In the genomic region with DNA sequence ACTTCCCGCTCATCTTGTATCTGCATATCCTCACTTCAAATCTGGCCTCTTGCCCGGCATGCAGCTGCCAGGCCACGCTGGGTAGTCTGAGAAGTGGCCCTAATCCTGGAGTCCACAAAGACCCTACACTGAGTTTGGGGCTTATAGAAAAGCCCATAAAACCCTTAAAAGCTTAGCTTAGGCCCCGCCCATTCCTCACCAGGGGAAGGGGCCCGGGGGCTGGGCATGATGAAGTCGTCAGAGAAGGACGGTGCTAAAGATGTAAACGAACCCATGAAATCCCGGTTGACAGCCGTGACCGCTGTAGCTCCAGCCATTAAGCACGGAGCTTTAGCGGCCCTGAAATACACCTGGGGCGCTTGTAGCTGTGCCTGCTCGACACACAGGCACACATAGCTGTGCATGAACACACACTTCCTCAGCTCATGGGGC, we compare ENCODE assay signal across 16 mouse cellular contexts. TPM values are rescaled to one million over a fixed set of nuclear protein-coding genes. Genes with fewer than 3 reads are reported as not detected.
A peak's percentile ranks its signal among the peaks of the same experiment; 100 is the strongest.
DNase-seq lines count a peak whose midpoint lies in the region; ATAC-seq and TF ChIP-seq lines count a peak whose summit lies in the region.
"Had no signal": no experiment of that assay in that cellular context is flagged by ENCODE, and none has a peak within 500 bp of the region (broad histone marks: within the 10 kb centered on the region; RNA-seq: fewer than 3 reads in every experiment).

No protein-coding gene starts in this region.

- no peaks in the 10 kb centered on the region for H3K9me3 ChIP-seq in lung, embryonic 14.5 days (ENCODE audit: low read depth, low read length)
- no peaks in the 10 kb centered on the region for H3K9me3 ChIP-seq in embryonic facial prominence, embryonic 13.5 days
- no peaks in the 10 kb centered on the region for H3K9me3 ChIP-seq in hindbrain, postnatal 0 days (ENCODE audit: low read length)
- no peaks in the 10 kb centered on the region for H3K9me3 ChIP-seq in midbrain, embryonic 15.5 days
- H3K9me3 ChIP-seq: liver, embryonic 13.5 days had no signal

- H3K9ac ChIP-seq in lung, embryonic 14.5 days, result no peak overlapping the region
- 0 out of 2 replicates have a peak overlapping the region, but pooled peaks have one; percentile 2 for H3K9ac ChIP-seq in embryonic facial prominence, embryonic 13.5 days
- H3K9ac ChIP-seq in hindbrain, postnatal 0 days (replicated peaks; ENCODE audit: low read length), result no peak overlapping the region
- H3K9ac ChIP-seq in midbrain, embryonic 15.5 days, result no peak overlapping the region
- H3K9ac ChIP-seq: liver, embryonic 13.5 days had no signal

- peaks cover 61% of the 10 kb centered on the region for H3K27me3 ChIP-seq in lung, embryonic 14.5 days (ENCODE audit: insufficient read depth, low read length)
- H3K27me3 ChIP-seq in embryonic facial prominence, embryonic 13.5 days, result peaks cover 76% of the 10 kb centered on the region
- H3K27me3 ChIP-seq in hindbrain, postnatal 0 days (ENCODE audit: insufficient read depth, low read length), result 0 out of 2 replicates have a peak, but pooled peaks cover 2% of the 10 kb centered on the region
- H3K27me3 ChIP-seq in midbrain, embryonic 15.5 days (replicated peaks), result peaks cover 46% of the 10 kb centered on the region

- peak; percentile 73 for DNase-seq in lung, embryonic 14.5 days
- no peak for DNase-seq in lung, postnatal 25 days (ENCODE audit: low spot score)
- DNase-seq in hindbrain, postnatal 0 days (ENCODE audit: low spot score), result peak; percentile 56
- no peak for DNase-seq in left cerebral cortex, postnatal 14 days (ENCODE audit: low spot score in 2 of 2)
- DNase-seq in adrenal gland, postnatal 36 days, result no peak
- DNase-seq: adrenal gland, postnatal 10 days; cerebellum, adult 11-12 months; liver, embryonic 13.5 days; right cerebral cortex, postnatal 4 days had no signal

- H3K36me3 ChIP-seq in lung, embryonic 14.5 days (ENCODE audit: insufficient read depth), result no peaks in the 10 kb centered on the region
- H3K36me3 ChIP-seq in embryonic facial prominence, embryonic 13.5 days, result no peaks in the 10 kb centered on the region
- H3K36me3 ChIP-seq in hindbrain, postnatal 0 days (ENCODE audit: insufficient read depth, low read length), result no peaks in the 10 kb centered on the region
- H3K36me3 ChIP-seq in midbrain, embryonic 15.5 days (replicated peaks), result no peaks in the 10 kb centered on the region
- H3K36me3 ChIP-seq: liver, embryonic 13.5 days had no signal

- no peak overlapping the region for H3K4me3 ChIP-seq in lung, embryonic 14.5 days (ENCODE audit: low read depth, low read length)
- no peak overlapping the region for H3K4me3 ChIP-seq in embryonic facial prominence, embryonic 13.5 days
- H3K4me3 ChIP-seq in hindbrain, postnatal 0 days (ENCODE audit: low read length), result no peak overlapping the region
- no peak overlapping the region for H3K4me3 ChIP-seq in midbrain, embryonic 15.5 days
- H3K4me3 ChIP-seq: liver, embryonic 13.5 days had no signal

- WGBS in lung, embryonic 14.5 days, result 16% methylated on average over 15 of the region's 15 CpGs
- WGBS in embryonic facial prominence, embryonic 13.5 days, result 12% methylated on average over 15 of the region's 15 CpGs
- 22% methylated on average over 15 of the region's 15 CpGs for WGBS in hindbrain, postnatal 0 days
- WGBS in midbrain, embryonic 15.5 days, result 14% methylated on average over 15 of the region's 15 CpGs

- ATAC-seq in lung, embryonic 14.5 days (ENCODE audit: insufficient read depth), result no peak
- peak; percentile 59 for ATAC-seq in embryonic facial prominence, embryonic 13.5 days (ENCODE audit: insufficient number of reproducible peaks, insufficient read depth, low FRiP score, low TSS enrichment, low read depth)
- ATAC-seq in hindbrain, postnatal 0 days, result no peak
- ATAC-seq in midbrain, embryonic 15.5 days (replicated peaks), result peak; percentile 73
- ATAC-seq: Patski had no signal

- intact Hi-C loops in left cerebral cortex, postnatal 14 days (cut with DNase I), result no loop called here

- no peak for TF ChIP-seq CTCF in lung, embryonic 14.5 days (IDR thresholded peaks at IDR 0.05; ENCODE audit: low read depth)
- TF ChIP-seq CTCF in hindbrain, postnatal 0 days (IDR thresholded peaks at IDR 0.05; ENCODE audit: low read depth), result no peak

- H3K4me2 ChIP-seq in lung, embryonic 14.5 days, result no peak overlapping the region
- H3K4me2 ChIP-seq in embryonic facial prominence, embryonic 13.5 days, result peak overlapping the region; percentile 20; the same call in 1 of the 2 replicates
- H3K4me2 ChIP-seq in hindbrain, postnatal 0 days (ENCODE audit: low read depth, low read length), result no peak overlapping the region
- no peak overlapping the region for H3K4me2 ChIP-seq in midbrain, embryonic 15.5 days
- H3K4me2 ChIP-seq: liver, embryonic 13.5 days had no signal

- H3K27ac ChIP-seq in lung, embryonic 14.5 days (ENCODE audit: low read depth), result no peak overlapping the region
- H3K27ac ChIP-seq in embryonic facial prominence, embryonic 13.5 days, result no peak overlapping the region
- H3K27ac ChIP-seq in hindbrain, postnatal 0 days, result no peak overlapping the region
- no peak overlapping the region; the same call in 1 of the 2 replicates for H3K27ac ChIP-seq in midbrain, embryonic 15.5 days
- H3K27ac ChIP-seq: kidney, postnatal 0 days; liver, embryonic 13.5 days; stomach, postnatal 0 days had no signal

- peaks cover 26% of the 10 kb centered on the region for H3K4me1 ChIP-seq in lung, embryonic 14.5 days (ENCODE audit: insufficient read depth)
- H3K4me1 ChIP-seq in embryonic facial prominence, embryonic 13.5 days, result peaks cover 56% of the 10 kb centered on the region
- peaks cover 14% of the 10 kb centered on the region for H3K4me1 ChIP-seq in hindbrain, postnatal 0 days (ENCODE audit: insufficient read depth, low read length)
- peaks cover 64% of the 10 kb centered on the region for H3K4me1 ChIP-seq in midbrain, embryonic 15.5 days

RNA-seq across cellular contexts. Expression of gene Epha8, which starts 8.4 kb away (rescaled TPM):
- polyA plus RNA-seq in lung, embryonic 14.5 days (2014; fragmentation: Nextera tagmentation; extraction: Ambion mirVana), result 0.62 TPM in 2 replicates
- polyA plus RNA-seq in embryonic facial prominence, embryonic 13.5 days (2015; fragmentation: Nextera tagmentation; extraction: Ambion mirVana), result 0.88 and 1.4 TPM in 2 replicates
- total RNA-seq in hindbrain, postnatal 0 days (2014; rRNA removed), result 52.9 and 59.3 TPM in 2 replicates
- 13.3 and 14.2 TPM in 2 replicates for polyA plus RNA-seq in hindbrain, postnatal 0 days (2015; fragmentation: Nextera tagmentation; extraction: Ambion mirVana)
- 20.5 and 23.1 TPM in 2 replicates for polyA plus RNA-seq in midbrain, embryonic 15.5 days (2015; fragmentation: Nextera tagmentation; extraction: Ambion mirVana)
- total RNA-seq in left cerebral cortex, postnatal 14 days (2021), result 10 to 100 TPM in 1 of 2 experiments, 1 to 10 TPM in 1; 9.8 to 10.5 TPM
- total RNA-seq in adrenal gland, postnatal 36 days (2021), result under 1 TPM; 0.10 to 0.23 TPM
- total RNA-seq: CH12.LX; hematopoietic stem cell, adult 5-6 weeks had no signal
- polyA plus RNA-seq: Patski had no signal

Comparison
In these comparisons a context has a peak if more than half of its experiments do, and no peak if none do; other contexts are left out.
1. DNase-seq: peak in lung, embryonic 14.5 days (single experiment) and hindbrain, postnatal 0 days (single experiment); none in lung, postnatal 25 days (single experiment), left cerebral cortex, postnatal 14 days (0 of 2) and adrenal gland, postnatal 36 days (0 of 2).
2. ATAC-seq: peak in embryonic facial prominence, embryonic 13.5 days (single experiment) and midbrain, embryonic 15.5 days (single experiment); none in lung, embryonic 14.5 days (single experiment) and hindbrain, postnatal 0 days (single experiment).